Mouse (Mus musculus) neural tube, embryonic 13.5 days (tissue): ENCODE results near the gene Wdr90. TPM values are rescaled to one million over a fixed set of nuclear protein-coding genes. Genes with fewer than 3 reads are reported as not detected.

Source experiments
- ATAC-seq: fragments of 200-750 bp; cut with Nextera tagmentation; 2 replicates; pipeline ENCODE4 v1.8.0; 2017; ENCODE audit warnings: low read depth, mild to moderate bottlenecking, moderate TSS enrichment, moderate library complexity
- H3K27ac ChIP-seq: fragments of 300-500 bp; sonication (generic); replicated peaks from 2 replicates; pipeline ENCODE4 v1.5.1; 2015; ENCODE audit warnings: moderate library complexity, mild to moderate bottlenecking, inconsistent platforms
- H3K27me3 ChIP-seq: fragments of 300-500 bp; sonication (generic); 2 replicates; pipeline ENCODE4 v1.6.1; 2015; ENCODE audit warnings: mild to moderate bottlenecking, inconsistent platforms
- H3K36me3 ChIP-seq: fragments of 300-500 bp; sonication (generic); 2 replicates; pipeline ENCODE4 v1.6.1; 2015; ENCODE audit warnings: mild to moderate bottlenecking, inconsistent platforms
- H3K4me1 ChIP-seq: fragments of 300-500 bp; sonication (generic); replicated peaks from 2 replicates; pipeline ENCODE4 v1.6.1; 2015; ENCODE audit warnings: inconsistent platforms
- H3K4me2 ChIP-seq: fragments of 300-500 bp; sonication (generic); 2 replicates; pipeline ENCODE4 v1.6.1; 2015; ENCODE audit warnings: inconsistent platforms, mild to moderate bottlenecking, moderate library complexity
- H3K4me3 ChIP-seq: fragments of 300-500 bp; sonication (generic); 2 replicates; pipeline ENCODE4 v1.5.1; 2015; ENCODE audit warnings: mild to moderate bottlenecking, inconsistent platforms
- H3K9ac ChIP-seq: fragments of 300-500 bp; sonication (generic); 2 replicates; pipeline ENCODE4 v1.6.1; 2015; ENCODE audit warnings: moderate library complexity, mild to moderate bottlenecking, inconsistent platforms
- H3K9me3 ChIP-seq: fragments of 300-500 bp; sonication (generic); 2 replicates; pipeline ENCODE4 v1.6.1; 2016; ENCODE audit warnings: inconsistent platforms
- WGBS: fragments of 180-500 bp; shearing (Covaris S2); methylation state at CpG from one replicate; pipeline ENCODE4 v1.1.7; 2015; 5-methylcytosine and 5-hydroxymethylcytosine counted together
- polyA plus RNA-seq: library from polyadenylated mRNA; unstranded; fragments of >200 nt; fragmentation: Nextera tagmentation; extraction: Ambion mirVana; gene quantifications from 2 replicates; pipeline ENCODE4 v1.2.1, GENCODE M21; 2015

The Wdr90 gene
- polyA plus RNA-seq, 1 experiment from 2014 or later = 15.6 TPM

GRCm38 (mm10) chr17:25883268-25883667 is 22.0 kb upstream of the Wdr90 start:
- Histone ChIP-seq H3K9me3 (no peaks in the 10 kb centered on the region), H3K4me1 (peaks cover 18% of the 10 kb centered on the region), H3K4me2 (no peak overlapping the region), H3K27me3 (no peaks in the 10 kb centered on the region), H3K27ac (no peak overlapping the region), H3K36me3 (peaks cover 66% of the 10 kb centered on the region), H3K4me3 (no peak overlapping the region), H3K9ac (no peak overlapping the region)
- no peak for ATAC-seq
- WGBS = 88% methylated on average over 8 of the region's 8 CpGs

- H3K4me2 ChIP-seq = no peak overlapping the region
- 45% methylated on average over 5 of the region's 5 CpGs for WGBS
- H3K4me3 ChIP-seq = no peak overlapping the region
- H3K36me3 ChIP-seq = peaks cover 65% of the 10 kb centered on the region
- H3K27ac ChIP-seq = no peak overlapping the region; the same call in 1 of the 2 replicates
- no peaks in the 10 kb centered on the region for H3K9me3 ChIP-seq
- ATAC-seq = no peak
- H3K27me3 ChIP-seq = no peaks in the 10 kb centered on the region
- H3K9ac ChIP-seq = no peak overlapping the region
- peaks cover 18% of the 10 kb centered on the region for H3K4me1 ChIP-seq
These were observed 21.0 kb upstream of the Wdr90 start for GRCm38 (mm10) chr17:25882306-25882705.

- H3K4me1 ChIP-seq = peaks cover 24% of the 10 kb centered on the region
- H3K9me3 ChIP-seq = no peaks in the 10 kb centered on the region
- 0 out of 2 replicates have a peak overlapping the region, but pooled peaks have one; percentile 12 for H3K9ac ChIP-seq
- ATAC-seq = no peak
- no peaks in the 10 kb centered on the region for H3K27me3 ChIP-seq
- no peak overlapping the region for H3K4me2 ChIP-seq
- 9% methylated on average over 4 of the region's 4 CpGs for WGBS
- H3K27ac ChIP-seq = peak overlapping the region; percentile 59
- no peak overlapping the region for H3K4me3 ChIP-seq
- peaks cover 63% of the 10 kb centered on the region for H3K36me3 ChIP-seq
These were observed 20.4 kb upstream of the Wdr90 start for GRCm38 (mm10) chr17:25881691-25882090.

DNA sequence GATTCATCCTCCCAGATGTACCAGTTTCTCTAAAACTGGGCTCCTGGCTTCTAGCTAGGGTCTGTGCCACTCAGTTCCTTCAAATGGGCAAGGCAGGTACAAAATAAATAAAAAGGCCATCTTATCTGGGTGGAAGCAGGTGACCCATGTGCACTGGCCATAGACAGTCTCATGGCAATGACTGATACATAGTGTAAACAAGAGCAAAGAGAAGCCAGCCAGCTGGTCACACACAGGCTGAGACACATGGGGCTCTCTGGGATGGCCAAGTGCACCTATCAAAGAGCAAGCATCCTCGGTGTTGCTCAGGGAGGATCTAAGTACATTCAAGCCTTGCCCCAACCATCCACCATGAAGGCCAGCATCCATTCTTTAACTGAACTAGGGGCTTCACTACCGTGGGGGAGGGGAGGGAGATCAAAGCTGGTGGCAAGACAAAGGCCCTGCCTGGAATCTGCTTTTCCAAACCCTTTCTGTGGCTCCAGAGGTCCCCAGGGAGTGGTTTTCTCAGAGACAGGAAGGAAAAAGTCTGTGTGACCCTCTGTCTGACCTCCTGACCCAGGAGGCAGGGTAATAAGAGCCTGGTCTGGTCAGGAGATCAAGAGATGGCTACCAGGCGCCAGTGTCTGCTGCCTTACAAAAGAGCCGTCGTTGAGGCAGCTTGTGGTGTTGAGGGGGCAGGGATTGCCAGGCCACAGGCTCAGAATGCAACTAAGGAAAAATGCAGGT is 19.8 kb upstream of the Wdr90 start:
- peaks cover 60% of the 10 kb centered on the region for H3K36me3 ChIP-seq
- H3K27me3 ChIP-seq = no peaks in the 10 kb centered on the region
- H3K4me2 ChIP-seq = no peak overlapping the region
- 7% methylated on average over 5 of the region's 5 CpGs for WGBS
- no peaks in the 10 kb centered on the region for H3K9me3 ChIP-seq
- no peak overlapping the region for H3K4me3 ChIP-seq
- H3K4me1 ChIP-seq = peaks cover 30% of the 10 kb centered on the region
- H3K27ac ChIP-seq = peak overlapping the region; percentile 59; the same call in 1 of the 2 replicates
- H3K9ac ChIP-seq = 0 out of 2 replicates have a peak overlapping the region, but pooled peaks have one; percentile 2
- ATAC-seq = no peak

GRCm38 (mm10) chr17:25880196-25880910 is 19.1 kb upstream of the Wdr90 start, which contains the start of gene Wfikkn1:
Wfikkn1 (minus strand) TSS chr17:25880858.
- Histone ChIP-seq H3K27me3 (no peaks in the 10 kb centered on the region), H3K4me1 (peaks cover 34% of the 10 kb centered on the region), H3K27ac (peak within 1 kb of the TSS; percentile 59), H3K9ac (peak within 1 kb of the TSS; percentile 5; the same call in 1 of the 2 replicates), H3K36me3 (peaks cover 60% of the 10 kb centered on the region), H3K9me3 (no peaks in the 10 kb centered on the region), H3K4me2 (no peak within 1 kb of the TSS), H3K4me3 (no peak within 1 kb of the TSS)
- 22% methylated on average over 5 of the region's 5 CpGs for whole genome bisulfite sequencing
- no peak for ATAC-seq

- H3K9ac ChIP-seq = no peak overlapping the region
- no peak overlapping the region for H3K27ac ChIP-seq
- WGBS = 49% methylated on average over 8 of the region's 8 CpGs
- no peak overlapping the region for H3K4me2 ChIP-seq
- H3K4me1 ChIP-seq = peaks cover 34% of the 10 kb centered on the region
- H3K4me3 ChIP-seq = no peak overlapping the region
- ATAC-seq = no peak
- H3K36me3 ChIP-seq = peaks cover 56% of the 10 kb centered on the region
- H3K9me3 ChIP-seq = no peaks in the 10 kb centered on the region
- H3K27me3 ChIP-seq = no peaks in the 10 kb centered on the region
These were observed 18.4 kb upstream of the Wdr90 start for GRCm38 (mm10) chr17:25879750-25880149.

DNA sequence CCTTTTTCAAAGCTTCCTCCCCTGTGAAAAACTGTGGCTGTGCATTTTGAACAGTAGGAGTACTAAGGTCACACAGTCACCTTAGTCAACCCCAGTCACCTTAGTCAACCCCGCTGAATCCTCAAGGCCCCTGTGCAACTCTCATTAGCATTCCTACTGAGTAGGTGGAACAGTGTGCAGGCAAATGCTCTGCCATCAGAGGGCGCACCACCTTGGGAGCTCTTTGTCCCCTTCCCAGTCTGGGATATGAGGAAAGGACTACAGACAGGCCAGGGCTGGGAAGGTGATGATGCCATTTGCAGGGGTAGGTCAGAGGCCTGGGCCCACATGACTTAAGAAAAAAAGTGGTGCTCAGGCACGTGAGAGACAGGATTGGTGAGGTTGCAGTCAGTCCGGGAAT is 18.0 kb upstream of the Wdr90 start:
- Histone ChIP-seq H3K9ac (no peak overlapping the region), H3K27ac (no peak overlapping the region), H3K36me3 (peaks cover 51% of the 10 kb centered on the region), H3K27me3 (no peaks in the 10 kb centered on the region), H3K4me3 (no peak overlapping the region), H3K4me2 (no peak overlapping the region), H3K4me1 (peaks cover 35% of the 10 kb centered on the region), H3K9me3 (no peaks in the 10 kb centered on the region)
- WGBS = 40% methylated on average over 4 of the region's 4 CpGs
- ATAC-seq = no peak

- 87% methylated on average over 19 of the region's 19 CpGs for WGBS
- Histone ChIP-seq H3K27ac (no peak overlapping the region), H3K4me1 (peaks cover 41% of the 10 kb centered on the region), H3K4me2 (no peak overlapping the region), H3K27me3 (no peaks in the 10 kb centered on the region), H3K4me3 (no peak overlapping the region), H3K36me3 (peaks cover 46% of the 10 kb centered on the region), H3K9ac (no peak overlapping the region), H3K9me3 (no peaks in the 10 kb centered on the region)
- no peak for ATAC-seq
These were observed 17.4 kb upstream of the Wdr90 start for GRCm38 (mm10) chr17:25878611-25879180.

DNA sequence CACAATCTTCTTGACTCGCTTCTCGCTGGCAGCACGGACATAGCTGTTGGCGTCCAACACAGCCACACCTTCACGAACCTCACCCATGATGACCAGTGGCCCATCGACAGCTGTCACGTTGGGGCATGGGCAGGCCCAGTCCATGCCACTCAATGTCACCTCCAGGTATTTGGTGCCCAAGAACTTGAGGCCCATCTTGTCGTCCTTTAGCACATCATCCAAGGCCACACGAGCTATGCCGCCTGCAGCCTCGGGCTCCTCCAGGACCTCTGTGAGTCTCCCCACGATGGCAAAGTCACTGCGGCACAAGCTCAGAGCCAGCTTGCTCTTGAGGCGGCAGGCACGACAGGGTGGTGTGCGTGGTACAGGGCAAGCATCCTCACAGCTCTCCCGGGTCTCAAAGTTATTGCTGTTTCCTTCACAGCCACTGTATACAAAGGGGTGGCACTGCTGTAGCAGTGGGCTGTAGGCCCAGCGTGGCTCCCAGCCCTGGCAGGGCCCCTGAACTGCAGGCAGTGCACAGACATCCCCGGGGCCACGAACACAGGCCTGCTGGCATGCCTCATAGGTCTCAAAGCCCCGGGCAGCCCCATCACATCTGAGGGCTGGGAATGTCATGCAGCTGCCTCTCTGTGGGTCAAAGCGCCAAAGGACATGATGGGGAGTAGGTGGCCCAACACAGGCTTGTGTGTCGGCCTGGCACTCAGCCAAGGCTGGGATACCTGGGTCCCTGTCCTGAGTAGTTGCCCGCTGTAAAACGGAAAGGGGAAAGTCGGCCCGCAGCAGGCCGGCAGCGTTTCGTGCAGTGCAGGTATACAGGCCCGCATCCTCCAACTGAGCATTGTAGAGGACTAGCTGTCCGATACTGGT is 16.7 kb upstream of the Wdr90 start:
- no peaks in the 10 kb centered on the region for H3K9me3 ChIP-seq
- H3K4me3 ChIP-seq = no peak overlapping the region
- WGBS = 93% methylated on average over 32 of the region's 32 CpGs
- H3K4me2 ChIP-seq = no peak overlapping the region
- ATAC-seq = no peak
- no peak overlapping the region for H3K9ac ChIP-seq
- H3K27me3 ChIP-seq = no peaks in the 10 kb centered on the region
- no peak overlapping the region for H3K27ac ChIP-seq
- peaks cover 41% of the 10 kb centered on the region for H3K4me1 ChIP-seq
- peaks cover 38% of the 10 kb centered on the region for H3K36me3 ChIP-seq

- Histone ChIP-seq H3K9me3 (no peaks in the 10 kb centered on the region), H3K27ac (no peak overlapping the region), H3K4me1 (peaks cover 41% of the 10 kb centered on the region), H3K4me2 (0 out of 2 replicates have a peak overlapping the region, but pooled peaks have one; percentile 94), H3K9ac (peak overlapping the region; percentile 31; the same call in 1 of the 2 replicates), H3K36me3 (peaks cover 29% of the 10 kb centered on the region), H3K27me3 (no peaks in the 10 kb centered on the region), H3K4me3 (no peak overlapping the region)
- 89% methylated on average over 3 of the region's 3 CpGs for WGBS
- ATAC-seq = no peak
These were observed 15.7 kb upstream of the Wdr90 start for GRCm38 (mm10) chr17:25877025-25877424.

GRCm38 (mm10) chr17:25876347-25876915 is 15.1 kb upstream of the Wdr90 start:
- 58% methylated on average over 10 of the region's 10 CpGs for WGBS
- H3K27ac ChIP-seq = no peak overlapping the region; the same call in 1 of the 2 replicates
- H3K4me1 ChIP-seq = peaks cover 37% of the 10 kb centered on the region

More at GRCm38 (mm10) chr17:25876347-25876915, 15.1 kb upstream of the Wdr90 start:
- Histone ChIP-seq H3K4me3 (peak overlapping the region; percentile 79), H3K36me3 (peaks cover 23% of the 10 kb centered on the region), H3K27me3 (no peaks in the 10 kb centered on the region), H3K9me3 (no peaks in the 10 kb centered on the region), H3K4me2 (peak overlapping the region; percentile 94), H3K9ac (peak overlapping the region; percentile 92)
- no peak for ATAC-seq
